Mouse (Mus musculus) stomach, postnatal 0 days (tissue): ENCODE results near the gene Selenom. TPM values are rescaled to one million over a fixed set of nuclear protein-coding genes. Genes with fewer than 3 reads are reported as not detected.

ENCODE experiments used
- ATAC-seq: fragments of 200-750 bp; cut with Nextera tagmentation; 2 replicates; pipeline ENCODE4 v1.8.0; 2017; ENCODE audit not compliant: low FRiP score, low TSS enrichment
- DNase-seq: peaks from one replicate; pipeline ENCODE4 v3.0.0-alpha.2; 2016; ENCODE audit warnings: low spot score
- H3K27ac ChIP-seq: fragments of 300-500 bp; sonication (generic); replicated peaks from 2 replicates; pipeline ENCODE4 v1.5.1; 2014; ENCODE audit warnings: mild to moderate bottlenecking, control low read depth
- H3K27me3 ChIP-seq: fragments of 300-500 bp; sonication (generic); 2 replicates; pipeline ENCODE4 v1.6.1; 2014; ENCODE audit warnings: low read length; ENCODE audit not compliant: control insufficient read depth, insufficient read depth
- H3K36me3 ChIP-seq: fragments of 300-500 bp; sonication (generic); 2 replicates; pipeline ENCODE4 v1.6.1; 2014; ENCODE audit warnings: low read length, mixed read lengths; ENCODE audit not compliant: control insufficient read depth, insufficient read depth
- H3K4me1 ChIP-seq: fragments of 300-500 bp; sonication (generic); replicated peaks from 2 replicates; pipeline ENCODE4 v1.6.1; 2014; ENCODE audit warnings: antibody characterized with exemption; ENCODE audit not compliant: control insufficient read depth, insufficient read depth
- H3K4me2 ChIP-seq: fragments of 300-500 bp; sonication (generic); replicated peaks from 2 replicates; pipeline ENCODE4 v1.6.1; 2014; ENCODE audit warnings: low read depth, mild to moderate bottlenecking, control low read depth, moderate library complexity
- H3K4me3 ChIP-seq: fragments of 300-500 bp; sonication (generic); 2 replicates; pipeline ENCODE4 v1.5.1; 2014; ENCODE audit warnings: low read depth, low read length, control low read depth
- H3K9ac ChIP-seq: fragments of 300-500 bp; sonication (generic); 2 replicates; pipeline ENCODE4 v1.6.1; 2014; ENCODE audit warnings: mild to moderate bottlenecking, low read length, control low read depth, mixed read lengths
- H3K9me3 ChIP-seq: fragments of 300-500 bp; sonication (generic); 2 replicates; pipeline ENCODE4 v1.6.1; 2016; ENCODE audit warnings: low read length; ENCODE audit not compliant: control insufficient read depth
- CTCF ChIP-seq: IDR thresholded peaks from 2 replicates; pipeline ENCODE4 v1.5.1; 2016; ENCODE audit warnings: antibody characterized with exemption, low read depth, mild to moderate bottlenecking, moderate library complexity
- EP300 ChIP-seq: optimal IDR thresholded peaks from 2 replicates; pipeline ENCODE3; 2016; ENCODE audit warnings: antibody characterized with exemption
- WGBS: fragments of 180-500 bp; shearing (Covaris S2); extraction: QIAGEN DNeasy Blood & Tissue Kit; methylation state at CpG from one replicate; pipeline ENCODE4 v1.1.7; 2014; 5-methylcytosine and 5-hydroxymethylcytosine counted together
- polyA plus RNA-seq: library from polyadenylated mRNA; unstranded; fragments of >200 nt; fragmentation: Nextera tagmentation; extraction: Ambion mirVana; gene quantifications from 2 replicates; pipeline ENCODE4 v1.2.1, GENCODE M21; 2015

The Selenom gene
- polyA plus RNA-seq, 1 experiment from 2014 or later = 191 TPM

GRCm38 (mm10) chr11:3496756-3497155 is 17.7 kb upstream of the Selenom start:
- Histone ChIP-seq H3K27me3 (no peaks in the 10 kb centered on the region; the same call in 1 of the 2 replicates), H3K27ac (peak overlapping the region; percentile 61), H3K4me2 (no peak overlapping the region), H3K9ac (no peak overlapping the region), H3K9me3 (no peaks in the 10 kb centered on the region), H3K4me3 (no peak overlapping the region), H3K4me1 (no peaks in the 10 kb centered on the region), H3K36me3 (no peaks in the 10 kb centered on the region)
- ATAC-seq (peak; percentile 70), DNase-seq (peak; percentile 79)
- TF ChIP-seq EP300 = no peak
- no peak for TF ChIP-seq CTCF
- WGBS = 42% methylated on average over 5 of the region's 5 CpGs

- H3K9ac ChIP-seq = no peak overlapping the region
- WGBS = 89% methylated on average over 1 of the region's 1 CpGs
- ATAC-seq (no peak), DNase-seq (no peak)
- no peaks in the 10 kb centered on the region; the same call in 1 of the 2 replicates for H3K27me3 ChIP-seq
- H3K4me1 ChIP-seq = no peaks in the 10 kb centered on the region
- H3K4me2 ChIP-seq = no peak overlapping the region
- H3K36me3 ChIP-seq = no peaks in the 10 kb centered on the region
- H3K4me3 ChIP-seq = no peak overlapping the region
- H3K9me3 ChIP-seq = no peaks in the 10 kb centered on the region
- TF ChIP-seq EP300 = no peak
- TF ChIP-seq CTCF = no peak
- no peak overlapping the region; the same call in 1 of the 2 replicates for H3K27ac ChIP-seq
Observed at GRCm38 (mm10) chr11:3497296-3497695, 17.2 kb upstream of the Selenom start.

- no peak for TF ChIP-seq CTCF
- 84% methylated on average over 17 of the region's 17 CpGs for WGBS
Observed at GRCm38 (mm10) chr11:3502057-3502456, 12.4 kb upstream of the Selenom start.

DNA sequence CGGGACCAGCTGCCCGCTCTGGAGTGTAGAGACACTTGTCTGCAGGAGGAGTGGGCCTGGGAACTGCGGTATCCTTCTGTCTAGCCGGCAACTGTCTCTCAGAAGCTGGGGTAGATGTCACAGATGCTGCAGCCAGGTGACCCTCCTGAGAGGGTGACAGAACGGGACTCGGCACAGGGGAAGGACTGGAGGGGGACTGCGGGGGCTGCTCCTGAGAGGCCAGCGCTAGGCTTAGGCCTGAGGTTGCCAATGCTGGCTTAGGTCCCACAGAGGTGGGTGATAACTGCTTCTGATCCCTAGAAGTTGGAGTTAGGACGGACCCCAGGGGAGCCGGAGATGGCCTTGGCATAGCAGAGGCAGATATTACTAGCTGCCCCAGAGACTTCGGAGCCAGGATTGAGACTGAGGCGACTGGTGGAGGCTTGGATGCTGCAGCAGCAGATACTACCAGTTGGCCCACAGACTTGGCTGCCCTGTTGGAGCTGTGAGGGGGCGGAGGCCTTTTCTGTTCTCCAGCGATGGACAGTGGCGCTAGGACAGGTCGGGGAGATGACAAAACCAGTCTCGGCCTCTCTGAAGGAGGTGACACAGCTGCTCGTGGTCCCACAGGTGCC is 11.9 kb upstream of the Selenom start:
- WGBS = 81% methylated on average over 18 of the region's 18 CpGs
- no peak for TF ChIP-seq CTCF
- no peak for TF ChIP-seq EP300
- Histone ChIP-seq H3K9me3 (no peaks in the 10 kb centered on the region), H3K36me3 (no peaks in the 10 kb centered on the region), H3K4me2 (no peak overlapping the region), H3K27ac (no peak overlapping the region), H3K4me3 (no peak overlapping the region), H3K27me3 (no peaks in the 10 kb centered on the region; the same call in 1 of the 2 replicates), H3K4me1 (no peaks in the 10 kb centered on the region), H3K9ac (no peak overlapping the region)
- no peak for DNase-seq
- ATAC-seq = no peak

More at GRCm38 (mm10) chr11:3502057-3502456, 12.4 kb upstream of the Selenom start:
- no peak overlapping the region for H3K9ac ChIP-seq
- DNase-seq (no peak), ATAC-seq (no peak)
- H3K4me3 ChIP-seq = no peak overlapping the region
- H3K27me3 ChIP-seq = no peaks in the 10 kb centered on the region; the same call in 1 of the 2 replicates
- H3K9me3 ChIP-seq = no peaks in the 10 kb centered on the region
- no peaks in the 10 kb centered on the region for H3K36me3 ChIP-seq
- H3K4me1 ChIP-seq = no peaks in the 10 kb centered on the region
- H3K4me2 ChIP-seq = no peak overlapping the region
- no peak overlapping the region for H3K27ac ChIP-seq

DNA sequence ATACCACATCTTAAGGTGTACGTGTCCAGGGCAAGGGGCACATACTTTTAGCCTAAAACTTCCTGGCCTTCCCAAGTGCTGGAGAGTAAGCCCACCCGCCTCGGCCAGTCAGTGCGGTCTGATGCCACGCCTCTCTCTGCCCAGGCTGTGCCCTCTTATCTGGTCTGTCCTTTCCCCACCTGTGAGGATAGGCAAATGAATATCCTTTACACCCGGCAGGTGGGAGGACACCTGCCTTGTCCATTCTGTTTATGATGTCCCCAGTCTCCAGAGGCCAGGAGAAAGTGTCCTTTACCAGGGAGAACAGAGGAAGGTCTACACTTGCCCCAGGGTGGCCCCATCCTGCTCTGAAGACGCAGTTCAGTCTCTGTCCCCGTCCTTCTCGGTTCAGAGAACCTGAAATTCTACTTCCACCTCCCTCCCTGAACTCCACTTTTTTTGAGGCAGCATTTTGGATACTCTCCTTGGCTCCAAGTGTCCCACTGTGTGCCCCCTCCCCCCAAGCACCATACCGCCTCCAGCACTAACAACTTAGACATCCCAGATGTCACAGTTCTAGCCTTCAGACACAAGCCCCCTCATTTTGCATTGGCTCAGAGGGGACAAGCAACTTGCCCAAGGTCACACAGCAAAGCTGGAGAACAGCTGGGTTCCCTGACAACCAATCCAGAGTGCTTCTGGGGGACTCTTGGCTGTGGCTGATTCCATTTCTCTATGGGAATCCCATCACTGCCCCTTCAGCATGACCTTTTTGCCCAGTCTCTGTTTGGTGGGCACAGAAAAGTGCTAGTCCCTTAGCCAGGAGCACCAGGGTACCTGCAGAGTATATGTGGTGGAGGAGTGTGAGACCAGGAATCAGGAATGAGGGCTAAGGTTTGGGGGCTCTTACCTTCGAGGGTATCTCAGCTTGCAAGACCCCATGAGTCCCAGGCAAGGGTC is 10.5 kb upstream of the Selenom start:
- no peaks in the 10 kb centered on the region for H3K36me3 ChIP-seq
- no peaks in the 10 kb centered on the region for H3K9me3 ChIP-seq
- no peaks in the 10 kb centered on the region; the same call in 1 of the 2 replicates for H3K27me3 ChIP-seq
- ATAC-seq = no peak
- H3K27ac ChIP-seq = no peak overlapping the region
- TF ChIP-seq EP300 (no peak), CTCF (no peak)
- no peaks in the 10 kb centered on the region for H3K4me1 ChIP-seq
- H3K9ac ChIP-seq = peak overlapping the region; percentile 56
- peak overlapping the region; percentile 55 for H3K4me2 ChIP-seq
- H3K4me3 ChIP-seq = peak overlapping the region; percentile 36
- WGBS = 55% methylated on average over 11 of the region's 11 CpGs
- no peak for DNase-seq
